Mouse (Mus musculus): Measurements from ENCODE around the gene Ubc.

DNA sequence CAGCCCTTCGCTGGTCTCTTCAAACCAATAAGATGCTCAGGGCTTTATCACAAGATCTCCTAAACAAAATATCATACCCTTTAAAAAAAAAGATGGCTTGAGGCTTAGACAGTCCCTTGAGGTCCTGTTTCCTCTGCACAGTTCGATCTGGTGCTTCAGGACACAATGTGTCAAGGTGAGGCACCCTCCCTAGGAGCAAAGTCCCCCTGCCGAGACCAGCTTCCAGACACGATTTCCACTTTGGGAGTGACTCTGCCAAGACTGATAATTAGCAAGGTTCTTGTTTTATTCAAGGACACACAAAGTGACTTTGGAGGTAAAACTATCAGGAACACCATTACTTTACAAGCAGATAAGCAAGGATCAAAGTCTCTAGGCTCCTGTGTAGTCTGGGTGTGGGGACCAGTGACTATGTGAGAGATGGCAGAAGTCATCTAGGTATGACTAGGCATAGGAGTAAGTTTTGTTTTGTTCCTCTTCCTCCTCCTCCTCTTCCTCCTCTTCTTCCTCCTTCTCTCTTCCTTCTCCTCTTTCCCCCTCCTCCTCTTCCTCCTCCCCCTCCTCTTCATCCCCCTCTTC lies 25.1 kb downstream of the Ubc start:
- no peak for TF ChIP-seq CTCF (IDR thresholded peaks at IDR 0.05; ENCODE audit: low read depth)
- TF ChIP-seq EP300 (IDR thresholded peaks at IDR 0.05; ENCODE audit: low read depth): no peak
